In the genomic region with DNA sequence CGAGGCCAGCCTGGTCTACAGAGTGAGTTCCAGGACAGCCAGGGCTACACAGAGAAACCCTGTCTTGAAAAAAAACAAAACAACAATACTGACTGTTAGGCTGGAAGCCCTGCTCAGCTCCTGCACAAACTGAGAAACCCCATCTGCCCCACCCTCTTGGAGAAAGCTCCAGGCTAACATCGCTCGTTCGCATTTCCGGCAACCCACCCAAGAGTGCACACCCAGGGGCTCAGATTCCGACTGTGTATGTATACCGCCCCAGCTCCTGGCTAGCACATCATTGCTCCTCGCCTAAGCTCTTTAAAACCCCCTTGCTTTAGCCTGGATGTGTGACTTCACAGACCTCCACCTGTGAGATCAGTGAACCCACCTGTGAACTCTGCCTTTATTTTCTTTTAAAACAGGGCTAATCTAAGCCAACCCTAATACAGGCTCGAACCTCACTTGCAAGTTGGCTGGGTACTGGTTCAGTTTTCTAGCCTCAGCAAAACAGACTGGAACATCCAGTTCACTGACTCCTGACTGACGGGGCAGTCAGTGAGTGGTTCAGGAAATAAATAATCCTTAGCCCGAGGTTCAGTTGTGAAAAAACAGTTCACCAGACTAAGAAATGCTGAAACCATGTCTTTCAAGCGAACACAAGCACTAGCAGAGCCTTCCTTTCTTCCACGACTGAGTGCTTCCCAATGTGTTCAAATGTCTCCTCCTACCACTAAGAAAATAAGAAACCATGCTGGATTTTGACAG, we compare ENCODE assay signal across 14 mouse cellular contexts. TPM values are rescaled to one million over a fixed set of nuclear protein-coding genes. Genes with fewer than 3 reads are reported as not detected.
DNase-seq lines count a peak whose midpoint lies in the region; ATAC-seq and TF ChIP-seq lines count a peak whose summit lies in the region.
"Had no signal": no experiment of that assay in that cellular context is flagged by ENCODE, and none has a peak within 500 bp of the region (broad histone marks: within the 10 kb centered on the region; RNA-seq: fewer than 3 reads in every experiment).

No protein-coding gene starts in this region.

- DNase-seq in lung, adult 2 months, result no peak
- peak; percentile 64 for DNase-seq in R1 (ENCODE audit: low read depth, low spot score)
- peak; percentile 50 to 65 for DNase-seq in kidney, adult 8-10 months
- peak; percentile 55 to 83 for DNase-seq in kidney, postnatal 36 days
- DNase-seq in urinary bladder, postnatal 14 days (ENCODE audit: low spot score), result no peak
- no peak for DNase-seq in forebrain, embryonic 11.5 days (ENCODE audit: low spot score)
- no peak for DNase-seq in thymus, postnatal 25 days
- DNase-seq: cerebellum, postnatal 25 days; thymus, adult 2 months had no signal

- 0 out of 2 replicates have a peak, but pooled peaks cover 10% of the 10 kb centered on the region for H3K4me1 ChIP-seq in lung, embryonic 15.5 days
- H3K4me1 ChIP-seq in lung, adult 2 months (ENCODE audit: control insufficient read depth, insufficient read depth, low read length), result peaks cover 21% of the 10 kb centered on the region
- H3K4me1 ChIP-seq in forebrain, embryonic 11.5 days (replicated peaks; ENCODE audit: control insufficient read depth, insufficient read depth, low read length), result no peaks in the 10 kb centered on the region
- H3K4me1 ChIP-seq: neural tube, embryonic 12.5 days had no signal

- no peaks in the 10 kb centered on the region for H3K9me3 ChIP-seq in lung, embryonic 15.5 days
- H3K9me3 ChIP-seq in forebrain, embryonic 11.5 days (ENCODE audit: control insufficient read depth, low read length), result no peaks in the 10 kb centered on the region
- H3K9me3 ChIP-seq: heart, embryonic 10.5 days; hindbrain, embryonic 10.5 days; neural tube, embryonic 12.5 days had no signal

- no peak for TF ChIP-seq POLR2A in lung, adult 2 months (IDR thresholded peaks at IDR 0.05; ENCODE audit: borderline replicate concordance, extremely low read depth, low read depth, low read length)

- 78% methylated on average over 13 of the region's 13 CpGs for WGBS in lung, embryonic 15.5 days
- 68% methylated on average over 13 of the region's 13 CpGs for WGBS in lung, adult 2 months
- WGBS in forebrain, embryonic 11.5 days, result 81% methylated on average over 13 of the region's 13 CpGs

- no peak for ATAC-seq in lung, embryonic 15.5 days (ENCODE audit: borderline replicate concordance, extremely low read depth, low FRiP score, low TSS enrichment)
- no peak for ATAC-seq in forebrain, embryonic 11.5 days (replicated peaks; ENCODE audit: low FRiP score)

- H3K9ac ChIP-seq in lung, embryonic 15.5 days, result no peak overlapping the region
- no peak overlapping the region for H3K9ac ChIP-seq in forebrain, embryonic 11.5 days (ENCODE audit: low read length)
- H3K9ac ChIP-seq: liver, embryonic 14.5 days; neural tube, embryonic 12.5 days had no signal

- H3K4me3 ChIP-seq in lung, embryonic 15.5 days, result no peak overlapping the region
- no peak overlapping the region for H3K4me3 ChIP-seq in lung, adult 2 months (replicated peaks; ENCODE audit: extremely low read depth, low read depth, low read length)
- no peak overlapping the region for H3K4me3 ChIP-seq in forebrain, embryonic 11.5 days (ENCODE audit: low read depth, low read length)
- H3K4me3 ChIP-seq: heart, embryonic 10.5 days; hindbrain, embryonic 10.5 days; neural tube, embryonic 12.5 days had no signal

- peak overlapping the region; percentile 77; the same call in 1 of the 2 replicates for H3K27ac ChIP-seq in lung, embryonic 15.5 days
- H3K27ac ChIP-seq in forebrain, embryonic 11.5 days (ENCODE audit: low read depth, low read length), result no peak overlapping the region
- H3K27ac ChIP-seq: heart, embryonic 10.5 days; hindbrain, embryonic 10.5 days; liver, embryonic 14.5 days; neural tube, embryonic 12.5 days had no signal

- H3K4me2 ChIP-seq in lung, embryonic 15.5 days, result no peak overlapping the region
- H3K4me2 ChIP-seq in forebrain, embryonic 11.5 days (ENCODE audit: low read depth, low read length, severe bottlenecking), result no peak overlapping the region
- H3K4me2 ChIP-seq: neural tube, embryonic 12.5 days had no signal

- no peak for TF ChIP-seq CTCF in lung, adult 2 months (IDR thresholded peaks at IDR 0.05; ENCODE audit: insufficient read depth, low read length)

- no peaks in the 10 kb centered on the region for H3K27me3 ChIP-seq in lung, embryonic 15.5 days
- no peaks in the 10 kb centered on the region for H3K27me3 ChIP-seq in forebrain, embryonic 11.5 days (ENCODE audit: control insufficient read depth, insufficient read depth, low read length)
- H3K27me3 ChIP-seq: neural tube, embryonic 12.5 days had no signal

- H3K36me3 ChIP-seq in lung, embryonic 15.5 days, result no peaks in the 10 kb centered on the region
- no peaks in the 10 kb centered on the region for H3K36me3 ChIP-seq in forebrain, embryonic 11.5 days (ENCODE audit: control insufficient read depth, insufficient read depth, low read length)
- H3K36me3 ChIP-seq: neural tube, embryonic 12.5 days had no signal

RNA-seq across cellular contexts. Expression of a gene that starts 24.0 kb away (rescaled TPM):
- polyA plus RNA-seq in lung, embryonic 15.5 days (2015; fragmentation: Nextera tagmentation; extraction: Ambion mirVana), result 70.0 and 74.5 TPM in 2 replicates
- 44.6 and 47.7 TPM in 2 replicates for polyA plus RNA-seq in lung, adult 2 months (2012; rRNA removed)
- 19.3 and 20.3 TPM in 2 replicates for polyA plus RNA-seq in forebrain, embryonic 11.5 days (2014; fragmentation: Nextera tagmentation; extraction: Ambion mirVana)

Comparison
In these comparisons a context has a peak if more than half of its experiments do, and no peak if none do; other contexts are left out.
1. DNase-seq: peak in R1 (single experiment), kidney, adult 8-10 months (2 of 2) and kidney, postnatal 36 days (2 of 2); none in lung, adult 2 months (single experiment), urinary bladder, postnatal 14 days (single experiment), forebrain, embryonic 11.5 days (single experiment) and thymus, postnatal 25 days (single experiment).